Mouse (Mus musculus): ENCODE measurements around the gene Chst8. TPM values are rescaled to one million over a fixed set of nuclear protein-coding genes. Genes with fewer than 3 reads are reported as not detected.

Gene Chst8
- polyA plus RNA-seq, 1 experiment from 2014 or later, result 18.3 TPM

GRCm38 (mm10) chr7:34798441-34799403 is 13.8 kb downstream of the Chst8 start:
- Histone ChIP-seq H3K4me3 (no peak overlapping the region), H3K9ac (peak overlapping the region; percentile 58), H3K4me2 (peak overlapping the region; percentile 21), H3K4me1 (replicated peaks) (peaks cover 42% of the 10 kb centered on the region), H3K27me3 (no peaks in the 10 kb centered on the region), H3K9me3 (no peaks in the 10 kb centered on the region), H3K36me3 (no peaks in the 10 kb centered on the region), H3K27ac (peak overlapping the region; percentile 86)
- WGBS, result 5% methylated on average over 11 of the region's 11 CpGs
- ATAC-seq (ENCODE audit: low FRiP score), result peak; percentile 34

GRCm38 (mm10) chr7:34798039-34798438 is 14.5 kb downstream of the Chst8 start:
- Histone ChIP-seq H3K4me1 (replicated peaks) (peaks cover 42% of the 10 kb centered on the region), H3K27ac (peak overlapping the region; percentile 86), H3K9me3 (no peaks in the 10 kb centered on the region), H3K4me2 (peak overlapping the region; percentile 21), H3K27me3 (no peaks in the 10 kb centered on the region), H3K36me3 (no peaks in the 10 kb centered on the region), H3K4me3 (no peak overlapping the region), H3K9ac (peak overlapping the region; percentile 58)
- WGBS, result 6% methylated on average over 12 of the region's 12 CpGs
- ATAC-seq (ENCODE audit: low FRiP score), result peak; percentile 21; the same call in 1 of the 2 replicates

- Histone ChIP-seq H3K9ac (no peak overlapping the region), H3K27me3 (no peaks in the 10 kb centered on the region), H3K4me2 (no peak overlapping the region), H3K9me3 (no peaks in the 10 kb centered on the region), H3K36me3 (no peaks in the 10 kb centered on the region), H3K4me1 (replicated peaks) (peaks cover 8% of the 10 kb centered on the region), H3K4me3 (no peak overlapping the region), H3K27ac (no peak overlapping the region)
- 81% methylated on average over 7 of the region's 7 CpGs for WGBS
- ATAC-seq (ENCODE audit: low FRiP score), result no peak
Measured at GRCm38 (mm10) chr7:34790459-34790858, 22.1 kb downstream of the Chst8 start.

- ATAC-seq (ENCODE audit: low FRiP score), result no peak
- peaks cover 19% of the 10 kb centered on the region for H3K4me1 ChIP-seq (replicated peaks)
- no peaks in the 10 kb centered on the region for H3K9me3 ChIP-seq
- H3K4me2 ChIP-seq, result no peak overlapping the region
- H3K4me3 ChIP-seq, result no peak overlapping the region
- no peaks in the 10 kb centered on the region for H3K27me3 ChIP-seq
- H3K9ac ChIP-seq, result no peak overlapping the region
- H3K27ac ChIP-seq, result no peak overlapping the region
- no peaks in the 10 kb centered on the region for H3K36me3 ChIP-seq
Measured at GRCm38 (mm10) chr7:34787171-34787570, 25.3 kb downstream of the Chst8 start.

GRCm38 (mm10) chr7:34785052-34785451 is 27.5 kb downstream of the Chst8 start:
- Histone ChIP-seq H3K27ac (peak overlapping the region; percentile 52), H3K36me3 (no peaks in the 10 kb centered on the region), H3K4me3 (no peak overlapping the region), H3K9me3 (0 out of 2 replicates have a peak, but pooled peaks cover 2% of the 10 kb centered on the region), H3K27me3 (no peaks in the 10 kb centered on the region), H3K4me1 (replicated peaks) (peaks cover 19% of the 10 kb centered on the region), H3K9ac (no peak overlapping the region), H3K4me2 (no peak overlapping the region)
- WGBS, result 43% methylated on average over 6 of the region's 6 CpGs
- ATAC-seq (ENCODE audit: low FRiP score), result no peak

- Histone ChIP-seq H3K9me3 (0 out of 2 replicates have a peak, but pooled peaks cover 2% of the 10 kb centered on the region), H3K4me2 (no peak overlapping the region), H3K4me1 (replicated peaks) (peaks cover 19% of the 10 kb centered on the region), H3K27me3 (no peaks in the 10 kb centered on the region), H3K9ac (no peak overlapping the region), H3K4me3 (no peak overlapping the region), H3K27ac (peak overlapping the region; percentile 1; the same call in 1 of the 2 replicates), H3K36me3 (no peaks in the 10 kb centered on the region)
- ATAC-seq (ENCODE audit: low FRiP score), result no peak
- WGBS, result 49% methylated on average over 9 of the region's 9 CpGs
Measured at GRCm38 (mm10) chr7:34784469-34784868, 28.0 kb downstream of the Chst8 start.

GRCm38 (mm10) chr7:34781988-34782387 is 30.5 kb downstream of the Chst8 start:
- Histone ChIP-seq H3K4me3 (no peak overlapping the region), H3K27me3 (no peaks in the 10 kb centered on the region)
- no peak for ATAC-seq (ENCODE audit: low FRiP score)

GRCm38 (mm10) chr7:34781217-34781616 is 31.3 kb downstream of the Chst8 start:
- Histone ChIP-seq H3K4me1 (replicated peaks) (peaks cover 33% of the 10 kb centered on the region), H3K4me3 (no peak overlapping the region), H3K4me2 (no peak overlapping the region), H3K27ac (no peak overlapping the region), H3K9me3 (0 out of 2 replicates have a peak, but pooled peaks cover 2% of the 10 kb centered on the region), H3K27me3 (no peaks in the 10 kb centered on the region), H3K9ac (no peak overlapping the region), H3K36me3 (no peaks in the 10 kb centered on the region)
- 98% methylated on average over 2 of the region's 2 CpGs for WGBS
- no peak for ATAC-seq (ENCODE audit: low FRiP score)

More at GRCm38 (mm10) chr7:34781988-34782387, 30.5 kb downstream of the Chst8 start:
- H3K27ac ChIP-seq, result no peak overlapping the region
- H3K9ac ChIP-seq, result no peak overlapping the region
- no peaks in the 10 kb centered on the region for H3K36me3 ChIP-seq
- peaks cover 33% of the 10 kb centered on the region for H3K4me1 ChIP-seq (replicated peaks)
- H3K9me3 ChIP-seq, result 0 out of 2 replicates have a peak, but pooled peaks cover 2% of the 10 kb centered on the region
- H3K4me2 ChIP-seq, result no peak overlapping the region

- 21% methylated on average over 9 of the region's 9 CpGs for WGBS
- no peak for ATAC-seq (ENCODE audit: low FRiP score)
- H3K9ac ChIP-seq, result no peak overlapping the region
- H3K27me3 ChIP-seq, result no peaks in the 10 kb centered on the region
- H3K4me2 ChIP-seq, result no peak overlapping the region
- H3K9me3 ChIP-seq, result 0 out of 2 replicates have a peak, but pooled peaks cover 2% of the 10 kb centered on the region
- H3K27ac ChIP-seq, result peak overlapping the region; percentile 35; the same call in 1 of the 2 replicates
- H3K4me3 ChIP-seq, result no peak overlapping the region
- no peaks in the 10 kb centered on the region for H3K36me3 ChIP-seq
- peaks cover 40% of the 10 kb centered on the region for H3K4me1 ChIP-seq (replicated peaks)
Measured at GRCm38 (mm10) chr7:34778426-34778825, 34.1 kb downstream of the Chst8 start.

- ATAC-seq (ENCODE audit: low FRiP score), result peak; percentile 38; the same call in 1 of the 2 replicates
- peaks cover 46% of the 10 kb centered on the region for H3K4me1 ChIP-seq (replicated peaks)
- no peak overlapping the region for H3K4me2 ChIP-seq
- 0 out of 2 replicates have a peak overlapping the region, but pooled peaks have one; percentile 58 for H3K27ac ChIP-seq
- H3K27me3 ChIP-seq, result no peaks in the 10 kb centered on the region
- no peaks in the 10 kb centered on the region for H3K9me3 ChIP-seq
- no peak overlapping the region for H3K4me3 ChIP-seq
- H3K9ac ChIP-seq, result no peak overlapping the region
- WGBS, result 49% methylated on average over 12 of the region's 12 CpGs
- H3K36me3 ChIP-seq, result no peaks in the 10 kb centered on the region
Measured at GRCm38 (mm10) chr7:34775659-34776058, 36.9 kb downstream of the Chst8 start.

- peak overlapping the region; percentile 74; the same call in 1 of the 2 replicates for H3K27ac ChIP-seq
Measured at GRCm38 (mm10) chr7:34774947-34775346, 37.6 kb downstream of the Chst8 start.

GRCm38 (mm10) chr7:34774020-34774419 is 38.5 kb downstream of the Chst8 start:
- peak overlapping the region; percentile 40 for H3K4me2 ChIP-seq
- ATAC-seq (ENCODE audit: low FRiP score), result no peak
- no peaks in the 10 kb centered on the region for H3K36me3 ChIP-seq
- no peak overlapping the region for H3K4me3 ChIP-seq
- peaks cover 44% of the 10 kb centered on the region for H3K4me1 ChIP-seq (replicated peaks)
- no peaks in the 10 kb centered on the region for H3K9me3 ChIP-seq
- H3K27ac ChIP-seq, result peak overlapping the region; percentile 74
- no peaks in the 10 kb centered on the region for H3K27me3 ChIP-seq
- 27% methylated on average over 13 of the region's 13 CpGs for WGBS
- peak overlapping the region; percentile 25; the same call in 1 of the 2 replicates for H3K9ac ChIP-seq

More at GRCm38 (mm10) chr7:34774947-34775346, 37.6 kb downstream of the Chst8 start:
- Histone ChIP-seq H3K4me2 (no peak overlapping the region), H3K27me3 (no peaks in the 10 kb centered on the region), H3K4me1 (replicated peaks) (peaks cover 46% of the 10 kb centered on the region), H3K9ac (no peak overlapping the region), H3K9me3 (no peaks in the 10 kb centered on the region), H3K36me3 (no peaks in the 10 kb centered on the region), H3K4me3 (no peak overlapping the region)
- WGBS, result 86% methylated on average over 4 of the region's 4 CpGs
- ATAC-seq (ENCODE audit: low FRiP score), result no peak
